Comparison of ENCODE assay signal across 9 mouse cellular contexts in genomic region chr2:152653874-152654715, GRCm38 (mm10). TPM values are rescaled to one million over a fixed set of nuclear protein-coding genes. Genes with fewer than 3 reads are reported as not detected.
DNase-seq lines count a peak whose midpoint lies in the region; ATAC-seq and TF ChIP-seq lines count a peak whose summit lies in the region.
"Had no signal": no experiment of that assay in that cellular context is flagged by ENCODE, and none has a peak within 500 bp of the region (broad histone marks: within the 10 kb centered on the region; RNA-seq: fewer than 3 reads in every experiment).

No protein-coding gene starts in this region.

- 32% methylated on average over 14 of the region's 14 CpGs for WGBS in lung, postnatal 0 days
- WGBS in lung, adult 2 months, result 35% methylated on average over 14 of the region's 14 CpGs
- WGBS in hindbrain, postnatal 0 days, result 28% methylated on average over 14 of the region's 14 CpGs
- WGBS in midbrain, embryonic 12.5 days, result 43% methylated on average over 14 of the region's 14 CpGs

- no peak overlapping the region for H3K4me3 ChIP-seq in lung, postnatal 0 days (ENCODE audit: low read depth, low read length)
- H3K4me3 ChIP-seq in lung, adult 2 months (replicated peaks; ENCODE audit: extremely low read depth, low read depth, low read length), result no peak overlapping the region
- no peak overlapping the region for H3K4me3 ChIP-seq in hindbrain, postnatal 0 days (ENCODE audit: low read length)
- H3K4me3 ChIP-seq in midbrain, embryonic 12.5 days, result no peak overlapping the region
- H3K4me3 ChIP-seq: limb, embryonic 12.5 days had no signal

- H3K27me3 ChIP-seq in lung, postnatal 0 days (replicated peaks; ENCODE audit: insufficient read depth, low read length), result no peaks in the 10 kb centered on the region
- no peaks in the 10 kb centered on the region for H3K27me3 ChIP-seq in hindbrain, postnatal 0 days (ENCODE audit: insufficient read depth, low read length)
- H3K27me3 ChIP-seq in midbrain, embryonic 12.5 days, result no peaks in the 10 kb centered on the region
- H3K27me3 ChIP-seq: limb, embryonic 12.5 days had no signal

- H3K9me3 ChIP-seq in lung, postnatal 0 days (ENCODE audit: low read length), result no peaks in the 10 kb centered on the region
- H3K9me3 ChIP-seq in hindbrain, postnatal 0 days (ENCODE audit: low read length), result no peaks in the 10 kb centered on the region
- H3K9me3 ChIP-seq in midbrain, embryonic 12.5 days, result no peaks in the 10 kb centered on the region

- no peak for TF ChIP-seq EP300 in lung, postnatal 0 days (IDR thresholded peaks at IDR 0.05)

- 0 out of 2 replicates have a peak overlapping the region, but pooled peaks have one; percentile 11 for H3K27ac ChIP-seq in lung, postnatal 0 days (ENCODE audit: low read length)
- peak overlapping the region; percentile 77 for H3K27ac ChIP-seq in hindbrain, postnatal 0 days
- H3K27ac ChIP-seq in midbrain, embryonic 12.5 days (replicated peaks), result peak overlapping the region; percentile 84
- H3K27ac ChIP-seq: limb, embryonic 12.5 days had no signal

- H3K4me1 ChIP-seq in lung, postnatal 0 days (ENCODE audit: insufficient read depth, low read depth, low read length), result no peaks in the 10 kb centered on the region
- H3K4me1 ChIP-seq in lung, adult 2 months (ENCODE audit: control insufficient read depth, insufficient read depth, low read length), result no peaks in the 10 kb centered on the region
- peaks cover 4% of the 10 kb centered on the region; the same call in 1 of the 2 replicates for H3K4me1 ChIP-seq in hindbrain, postnatal 0 days (ENCODE audit: insufficient read depth, low read length)
- H3K4me1 ChIP-seq in midbrain, embryonic 12.5 days, result peaks cover 14% of the 10 kb centered on the region
- H3K4me1 ChIP-seq: limb, embryonic 12.5 days had no signal

- no peaks in the 10 kb centered on the region for H3K36me3 ChIP-seq in lung, postnatal 0 days (ENCODE audit: insufficient read depth, low read length)
- H3K36me3 ChIP-seq in hindbrain, postnatal 0 days (ENCODE audit: insufficient read depth, low read length), result no peaks in the 10 kb centered on the region
- no peaks in the 10 kb centered on the region for H3K36me3 ChIP-seq in midbrain, embryonic 12.5 days
- H3K36me3 ChIP-seq: limb, embryonic 12.5 days had no signal

- peak; percentile 43 for DNase-seq in lung, postnatal 0 days (ENCODE audit: low spot score)
- no peak for DNase-seq in lung, adult 2 months
- peak; percentile 87 for DNase-seq in adrenal gland, adult 2 months
- DNase-seq in frontal cortex, adult 2 months (ENCODE audit: extremely low spot score in 1 of 2, low spot score in 1 of 2), result peak; percentile 85 to 87
- peak; percentile 91 for DNase-seq in hindbrain, postnatal 0 days (ENCODE audit: low spot score)
- DNase-seq in spleen, postnatal 4 days (ENCODE audit: low spot score in 2 of 2), result no peak
- no peak for DNase-seq in lung, postnatal 25 days (ENCODE audit: low spot score)

- no peak overlapping the region for H3K4me2 ChIP-seq in lung, postnatal 0 days (replicated peaks; ENCODE audit: low read depth, low read length)
- peak overlapping the region; percentile 31; the same call in 1 of the 2 replicates for H3K4me2 ChIP-seq in hindbrain, postnatal 0 days (ENCODE audit: low read depth, low read length)
- peak overlapping the region; percentile 32 for H3K4me2 ChIP-seq in midbrain, embryonic 12.5 days (replicated peaks)
- H3K4me2 ChIP-seq: limb, embryonic 12.5 days had no signal

- no peak for ATAC-seq in lung, postnatal 0 days
- ATAC-seq in hindbrain, postnatal 0 days, result peak; percentile 92
- peak; percentile 80 for ATAC-seq in midbrain, embryonic 12.5 days (ENCODE audit: low FRiP score, low read depth)

- H3K9ac ChIP-seq in lung, postnatal 0 days (replicated peaks; ENCODE audit: low read depth), result no peak overlapping the region
- H3K9ac ChIP-seq in hindbrain, postnatal 0 days (replicated peaks; ENCODE audit: low read length), result no peak overlapping the region
- peak overlapping the region; percentile 28; the same call in 1 of the 2 replicates for H3K9ac ChIP-seq in midbrain, embryonic 12.5 days (replicated peaks)
- H3K9ac ChIP-seq: limb, embryonic 12.5 days had no signal

- no peak for TF ChIP-seq POLR2A in lung, adult 2 months (IDR thresholded peaks at IDR 0.05; ENCODE audit: borderline replicate concordance, extremely low read depth, low read depth, low read length)

- TF ChIP-seq CTCF in lung, postnatal 0 days (IDR thresholded peaks at IDR 0.05), result no peak
- TF ChIP-seq CTCF in lung, adult 2 months (IDR thresholded peaks at IDR 0.05; ENCODE audit: insufficient read depth, low read length), result no peak
- no peak for TF ChIP-seq CTCF in hindbrain, postnatal 0 days (IDR thresholded peaks at IDR 0.05; ENCODE audit: low read depth)

RNA-seq across cellular contexts. Expression of gene H13, which starts 15.2 kb away (rescaled TPM):
- 110 and 127 TPM in 2 replicates for polyA plus RNA-seq in lung, postnatal 0 days (2015; fragmentation: Nextera tagmentation; extraction: Ambion mirVana)
- 125 and 149 TPM in 2 replicates for polyA plus RNA-seq in lung, adult 2 months (2012; rRNA removed)
- 100 to 1,000 TPM; 164 to 202 TPM for total RNA-seq in adrenal gland, adult 2 months (2021)
- 358 and 395 TPM in 2 replicates for polyA plus RNA-seq in adrenal gland, adult 2 months (2012; rRNA removed)
- 82.4 and 82.7 TPM in 2 replicates for polyA plus RNA-seq in frontal cortex, adult 2 months (2012; rRNA removed)
- total RNA-seq in hindbrain, postnatal 0 days (2014; rRNA removed), result 182 and 196 TPM in 2 replicates
- 162 and 163 TPM in 2 replicates for polyA plus RNA-seq in hindbrain, postnatal 0 days (2015; fragmentation: Nextera tagmentation; extraction: Ambion mirVana)
- 142 and 147 TPM in 2 replicates for polyA plus RNA-seq in midbrain, embryonic 12.5 days (2016; fragmentation: Nextera tagmentation; extraction: Ambion mirVana)

RNA-seq across cellular contexts. Expression of gene Rem1, which starts 27.3 kb away (rescaled TPM):
- polyA plus RNA-seq in lung, postnatal 0 days (2015; fragmentation: Nextera tagmentation; extraction: Ambion mirVana), result 32.2 and 34.0 TPM in 2 replicates
- polyA plus RNA-seq in lung, adult 2 months (2012; rRNA removed), result 12.4 and 16.2 TPM in 2 replicates
- 10 to 100 TPM; 11.3 to 18.1 TPM for total RNA-seq in adrenal gland, adult 2 months (2021)
- 11.9 and 21.0 TPM in 2 replicates for polyA plus RNA-seq in adrenal gland, adult 2 months (2012; rRNA removed)
- 0.59 and 0.72 TPM in 2 replicates for polyA plus RNA-seq in frontal cortex, adult 2 months (2012; rRNA removed)
- total RNA-seq in hindbrain, postnatal 0 days (2014; rRNA removed), result 1.0 and 1.1 TPM in 2 replicates
- polyA plus RNA-seq in hindbrain, postnatal 0 days (2015; fragmentation: Nextera tagmentation; extraction: Ambion mirVana), result 0.57 and 0.65 TPM in 2 replicates
- polyA plus RNA-seq in midbrain, embryonic 12.5 days (2016; fragmentation: Nextera tagmentation; extraction: Ambion mirVana), result 0.31 TPM in 1 of 2 replicates, not detected in the other

RNA-seq across cellular contexts. Expression of gene Defb25, which starts 31.2 kb away (rescaled TPM):
- 3.0 and 4.9 TPM in 2 replicates for polyA plus RNA-seq in lung, postnatal 0 days (2015; fragmentation: Nextera tagmentation; extraction: Ambion mirVana)
- polyA plus RNA-seq in lung, adult 2 months (2012; rRNA removed), result 1.1 TPM in 1 of 2 replicates, not detected in the other
- total RNA-seq in adrenal gland, adult 2 months (2021), result not detected
- 1.0 TPM in 1 of 2 replicates, not detected in the other for polyA plus RNA-seq in adrenal gland, adult 2 months (2012; rRNA removed)
- polyA plus RNA-seq in frontal cortex, adult 2 months (2012; rRNA removed), result not detected in 2 replicates
- total RNA-seq in hindbrain, postnatal 0 days (2014; rRNA removed), result not detected in 2 replicates
- polyA plus RNA-seq in hindbrain, postnatal 0 days (2015; fragmentation: Nextera tagmentation; extraction: Ambion mirVana), result not detected in 2 replicates
- polyA plus RNA-seq in midbrain, embryonic 12.5 days (2016; fragmentation: Nextera tagmentation; extraction: Ambion mirVana), result not detected in 2 replicates
- polyA plus RNA-seq: limb, embryonic 12.5 days had no signal

RNA-seq across cellular contexts. Expression of gene Mcts2, which starts 32.7 kb away (rescaled TPM):
- 19.4 and 20.8 TPM in 2 replicates for polyA plus RNA-seq in lung, postnatal 0 days (2015; fragmentation: Nextera tagmentation; extraction: Ambion mirVana)
- 2.9 and 3.8 TPM in 2 replicates for polyA plus RNA-seq in lung, adult 2 months (2012; rRNA removed)
- total RNA-seq in adrenal gland, adult 2 months (2021), result 10 to 100 TPM; 26.7 to 32.9 TPM
- 1.9 and 2.3 TPM in 2 replicates for polyA plus RNA-seq in adrenal gland, adult 2 months (2012; rRNA removed)
- polyA plus RNA-seq in frontal cortex, adult 2 months (2012; rRNA removed), result 18.9 and 19.0 TPM in 2 replicates
- total RNA-seq in hindbrain, postnatal 0 days (2014; rRNA removed), result 9.0 and 14.0 TPM in 2 replicates
- 29.4 and 31.2 TPM in 2 replicates for polyA plus RNA-seq in hindbrain, postnatal 0 days (2015; fragmentation: Nextera tagmentation; extraction: Ambion mirVana)
- polyA plus RNA-seq in midbrain, embryonic 12.5 days (2016; fragmentation: Nextera tagmentation; extraction: Ambion mirVana), result 38.4 and 39.6 TPM in 2 replicates

RNA-seq across cellular contexts. Expression of gene Defb36, which starts 50.0 kb away (rescaled TPM):
- not detected in 2 replicates for polyA plus RNA-seq in lung, postnatal 0 days (2015; fragmentation: Nextera tagmentation; extraction: Ambion mirVana)
- polyA plus RNA-seq in lung, adult 2 months (2012; rRNA removed), result not detected in 2 replicates
- under 1 TPM in 1 of 2 experiments, not detected in 1; 0.73 TPM for total RNA-seq in adrenal gland, adult 2 months (2021)
- polyA plus RNA-seq in adrenal gland, adult 2 months (2012; rRNA removed), result 0.86 and 0.95 TPM in 2 replicates
- not detected in 2 replicates for polyA plus RNA-seq in frontal cortex, adult 2 months (2012; rRNA removed)
- total RNA-seq in hindbrain, postnatal 0 days (2014; rRNA removed), result not detected in 2 replicates
- not detected in 2 replicates for polyA plus RNA-seq in hindbrain, postnatal 0 days (2015; fragmentation: Nextera tagmentation; extraction: Ambion mirVana)
- polyA plus RNA-seq in midbrain, embryonic 12.5 days (2016; fragmentation: Nextera tagmentation; extraction: Ambion mirVana), result not detected in 2 replicates
- polyA plus RNA-seq: limb, embryonic 12.5 days had no signal

Comparison
In these comparisons a context has a peak if more than half of its experiments do, and no peak if none do; other contexts are left out.
1. DNase-seq: peak in lung, postnatal 0 days (single experiment), adrenal gland, adult 2 months (single experiment), frontal cortex, adult 2 months (2 of 2) and hindbrain, postnatal 0 days (single experiment); none in lung, adult 2 months (single experiment), spleen, postnatal 4 days (0 of 2) and lung, postnatal 25 days (single experiment).
2. H3K27ac ChIP-seq: peak in every context shown above with its lines; median percentile 84 in midbrain, embryonic 12.5 days; 77 in hindbrain, postnatal 0 days; 11 in lung, postnatal 0 days.